Comparison of ENCODE assay signal across 8 mouse cellular contexts in the genomic region with DNA sequence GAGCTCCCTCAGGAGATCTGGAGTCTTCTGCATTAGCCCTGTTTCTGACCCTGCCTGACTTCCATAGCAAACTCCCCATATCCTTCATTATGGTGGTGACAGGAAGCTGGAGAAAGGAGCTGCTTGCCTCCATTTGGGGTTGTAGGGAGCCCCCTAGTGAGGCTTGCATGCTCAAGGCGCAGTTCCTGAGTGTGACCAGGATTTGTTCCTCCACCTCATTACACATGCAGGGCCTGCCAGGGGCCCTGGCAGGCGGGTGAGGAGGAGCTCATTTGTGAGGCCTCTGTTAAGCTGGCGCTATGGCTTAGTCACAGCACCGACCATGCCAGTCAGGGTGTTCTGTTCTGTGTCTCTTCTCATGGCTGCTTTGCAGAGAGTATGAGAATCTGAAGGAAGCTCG. TPM values are rescaled to one million over a fixed set of nuclear protein-coding genes. Genes with fewer than 3 reads are reported as not detected.
A peak's percentile ranks its signal among the peaks of the same experiment; 100 is the strongest.
DNase-seq lines count a peak whose midpoint lies in the region; ATAC-seq and TF ChIP-seq lines count a peak whose summit lies in the region.

No protein-coding gene starts in this region.

- H3K9ac ChIP-seq in forebrain, embryonic 14.5 days (ENCODE audit: low read length), result no peak overlapping the region
- peak overlapping the region; percentile 8; the same call in 1 of the 2 replicates for H3K9ac ChIP-seq in midbrain, postnatal 0 days (replicated peaks; ENCODE audit: low read length, poor library complexity, severe bottlenecking)

- DNase-seq in embryo, embryonic 10 days (ENCODE audit: low spot score), result peak; percentile 53
- no peak for DNase-seq in embryo, embryonic 9.5 days (ENCODE audit: extremely low spot score)
- peak; percentile 36 for DNase-seq in 416B (ENCODE audit: low read depth)
- peak; percentile 65 for DNase-seq in forebrain, embryonic 14.5 days (ENCODE audit: low spot score)
- DNase-seq in layer of hippocampus, postnatal 10 days (ENCODE audit: low spot score in 2 of 2), result peak; percentile 62 to 76
- peak; percentile 62 for DNase-seq in midbrain, postnatal 0 days (ENCODE audit: low spot score)
- no peak for DNase-seq in spleen, postnatal 4 days (ENCODE audit: low spot score in 2 of 2)

- H3K36me3 ChIP-seq in forebrain, embryonic 14.5 days (ENCODE audit: control insufficient read depth, insufficient read depth, low read length), result peaks cover 39% of the 10 kb centered on the region
- no peaks in the 10 kb centered on the region; the same call in 1 of the 2 replicates for H3K36me3 ChIP-seq in midbrain, postnatal 0 days (ENCODE audit: insufficient read depth, low read length)

- peak; percentile 78 for TF ChIP-seq CTCF in midbrain, postnatal 0 days (IDR thresholded peaks at IDR 0.05)

- H3K9me3 ChIP-seq in forebrain, embryonic 14.5 days (replicated peaks; ENCODE audit: control insufficient read depth, low read length), result no peaks in the 10 kb centered on the region
- no peaks in the 10 kb centered on the region for H3K9me3 ChIP-seq in midbrain, postnatal 0 days (ENCODE audit: low read length)

- peaks cover 3% of the 10 kb centered on the region; the same call in 1 of the 2 replicates for H3K4me1 ChIP-seq in forebrain, embryonic 14.5 days (ENCODE audit: control insufficient read depth, insufficient read depth, low read length)
- H3K4me1 ChIP-seq in midbrain, postnatal 0 days (ENCODE audit: insufficient read depth, low read length), result peaks cover 20% of the 10 kb centered on the region

- no peak overlapping the region; the same call in 1 of the 2 replicates for H3K4me2 ChIP-seq in forebrain, embryonic 14.5 days (ENCODE audit: low read length)
- peak overlapping the region; percentile 38 for H3K4me2 ChIP-seq in midbrain, postnatal 0 days (ENCODE audit: low read depth, low read length, poor library complexity, severe bottlenecking)

- peak overlapping the region; percentile 59 for H3K27ac ChIP-seq in forebrain, embryonic 14.5 days (ENCODE audit: low read depth, low read length)
- H3K27ac ChIP-seq in midbrain, postnatal 0 days (ENCODE audit: low read depth, low read length), result peak overlapping the region; percentile 91

- no peak overlapping the region for H3K4me3 ChIP-seq in forebrain, embryonic 14.5 days (ENCODE audit: low read depth, low read length)
- no peak overlapping the region for H3K4me3 ChIP-seq in midbrain, postnatal 0 days (ENCODE audit: low read depth, low read length)

- peak; percentile 40 for ATAC-seq in forebrain, embryonic 14.5 days
- peak; percentile 61; the same call in 1 of the 2 replicates for ATAC-seq in midbrain, postnatal 0 days (ENCODE audit: low FRiP score)
- no peak for ATAC-seq in activated CD4-positive, CD25-positive, alpha-beta regulatory T cell, adult 4 months

- WGBS in forebrain, embryonic 14.5 days, result 46% methylated on average over 5 of the region's 5 CpGs
- WGBS in midbrain, postnatal 0 days, result 34% methylated on average over 5 of the region's 5 CpGs

- H3K27me3 ChIP-seq in forebrain, embryonic 14.5 days (replicated peaks; ENCODE audit: control insufficient read depth, insufficient read depth, low read length), result no peaks in the 10 kb centered on the region
- H3K27me3 ChIP-seq in midbrain, postnatal 0 days (ENCODE audit: insufficient read depth, low read length), result no peaks in the 10 kb centered on the region

RNA-seq across cellular contexts. Expression of a gene that starts 11.9 kb away (rescaled TPM):
- 17.1 and 20.5 TPM in 2 replicates for polyA plus RNA-seq in forebrain, embryonic 14.5 days (2014; fragmentation: Nextera tagmentation; extraction: Ambion mirVana)
- 10 to 100 TPM; 19.6 to 25.9 TPM for total RNA-seq in layer of hippocampus, postnatal 10 days (2021)
- total RNA-seq in midbrain, postnatal 0 days (2014; rRNA removed), result 9.0 and 11.4 TPM in 2 replicates
- 11.6 and 12.0 TPM in 2 replicates for polyA plus RNA-seq in midbrain, postnatal 0 days (2015; fragmentation: Nextera tagmentation; extraction: Ambion mirVana)
- 1 to 10 TPM; 5.0 to 8.2 TPM for polyA plus RNA-seq in activated CD4-positive, CD25-positive, alpha-beta regulatory T cell, adult 4 months (2017; shearing (Covaris generic))

RNA-seq across cellular contexts. Expression of a gene that starts 13.4 kb away (rescaled TPM):
- polyA plus RNA-seq in forebrain, embryonic 14.5 days (2014; fragmentation: Nextera tagmentation; extraction: Ambion mirVana), result 3.1 and 4.7 TPM in 2 replicates
- 1 to 10 TPM; 3.7 to 4.1 TPM for total RNA-seq in layer of hippocampus, postnatal 10 days (2021)
- 1.9 and 4.2 TPM in 2 replicates for total RNA-seq in midbrain, postnatal 0 days (2014; rRNA removed)
- 5.0 and 5.7 TPM in 2 replicates for polyA plus RNA-seq in midbrain, postnatal 0 days (2015; fragmentation: Nextera tagmentation; extraction: Ambion mirVana)
- 100 to 1,000 TPM; 132 to 138 TPM for polyA plus RNA-seq in activated CD4-positive, CD25-positive, alpha-beta regulatory T cell, adult 4 months (2017; shearing (Covaris generic))

RNA-seq across cellular contexts. Expression of a gene that starts 21.0 kb away (rescaled TPM):
- polyA plus RNA-seq in forebrain, embryonic 14.5 days (2014; fragmentation: Nextera tagmentation; extraction: Ambion mirVana), result 0.56 and 0.83 TPM in 2 replicates
- 1 to 10 TPM; 1.4 TPM for total RNA-seq in layer of hippocampus, postnatal 10 days (2021)
- total RNA-seq in midbrain, postnatal 0 days (2014; rRNA removed), result 0.55 TPM in 1 of 2 replicates, not detected in the other
- polyA plus RNA-seq in midbrain, postnatal 0 days (2015; fragmentation: Nextera tagmentation; extraction: Ambion mirVana), result 0.33 and 0.48 TPM in 2 replicates
- not detected for polyA plus RNA-seq in activated CD4-positive, CD25-positive, alpha-beta regulatory T cell, adult 4 months (2017; shearing (Covaris generic))

RNA-seq across cellular contexts. Expression of a gene that starts 23.8 kb away (rescaled TPM):
- polyA plus RNA-seq in forebrain, embryonic 14.5 days (2014; fragmentation: Nextera tagmentation; extraction: Ambion mirVana), result 14.2 and 16.2 TPM in 2 replicates
- 10 to 100 TPM in 1 of 2 experiments, 1 to 10 TPM in 1; 10.0 to 10.3 TPM for total RNA-seq in layer of hippocampus, postnatal 10 days (2021)
- 12.3 and 14.8 TPM in 2 replicates for total RNA-seq in midbrain, postnatal 0 days (2014; rRNA removed)
- polyA plus RNA-seq in midbrain, postnatal 0 days (2015; fragmentation: Nextera tagmentation; extraction: Ambion mirVana), result 16.2 and 18.1 TPM in 2 replicates
- polyA plus RNA-seq in activated CD4-positive, CD25-positive, alpha-beta regulatory T cell, adult 4 months (2017; shearing (Covaris generic)), result under 1 TPM; 0.33 to 0.51 TPM

RNA-seq across cellular contexts. Expression of a gene that starts 26.4 kb away (rescaled TPM):
- 25.1 and 40.8 TPM in 2 replicates for polyA plus RNA-seq in forebrain, embryonic 14.5 days (2014; fragmentation: Nextera tagmentation; extraction: Ambion mirVana)
- 100 to 1,000 TPM; 441 to 473 TPM for total RNA-seq in layer of hippocampus, postnatal 10 days (2021)
- total RNA-seq in midbrain, postnatal 0 days (2014; rRNA removed), result 133 and 153 TPM in 2 replicates
- 136 and 149 TPM in 2 replicates for polyA plus RNA-seq in midbrain, postnatal 0 days (2015; fragmentation: Nextera tagmentation; extraction: Ambion mirVana)
- not detected for polyA plus RNA-seq in activated CD4-positive, CD25-positive, alpha-beta regulatory T cell, adult 4 months (2017; shearing (Covaris generic))

Comparison
In these comparisons a context has a peak if more than half of its experiments do, and no peak if none do; other contexts are left out.
1. DNase-seq: peak in embryo, embryonic 10 days (single experiment), 416B (single experiment), forebrain, embryonic 14.5 days (single experiment), layer of hippocampus, postnatal 10 days (2 of 2) and midbrain, postnatal 0 days (single experiment); none in embryo, embryonic 9.5 days (single experiment) and spleen, postnatal 4 days (0 of 2).
2. RNA of a gene that starts 13.4 kb away (polyA plus RNA-seq): 132 to 138 TPM in activated CD4-positive, CD25-positive, alpha-beta regulatory T cell, adult 4 months; 5.0 to 5.7 TPM in midbrain, postnatal 0 days and 3.1 to 4.7 TPM in forebrain, embryonic 14.5 days; every median in the first group is over 10 times any median in the second.